Mouse (Mus musculus): Measurements from ENCODE around the gene Eif3a. TPM values are rescaled to one million over a fixed set of nuclear protein-coding genes. Genes with fewer than 3 reads are reported as not detected.

Gene Eif3a
- polyA plus RNA-seq, 1 experiment from 2014 or later: 185 TPM

DNA sequence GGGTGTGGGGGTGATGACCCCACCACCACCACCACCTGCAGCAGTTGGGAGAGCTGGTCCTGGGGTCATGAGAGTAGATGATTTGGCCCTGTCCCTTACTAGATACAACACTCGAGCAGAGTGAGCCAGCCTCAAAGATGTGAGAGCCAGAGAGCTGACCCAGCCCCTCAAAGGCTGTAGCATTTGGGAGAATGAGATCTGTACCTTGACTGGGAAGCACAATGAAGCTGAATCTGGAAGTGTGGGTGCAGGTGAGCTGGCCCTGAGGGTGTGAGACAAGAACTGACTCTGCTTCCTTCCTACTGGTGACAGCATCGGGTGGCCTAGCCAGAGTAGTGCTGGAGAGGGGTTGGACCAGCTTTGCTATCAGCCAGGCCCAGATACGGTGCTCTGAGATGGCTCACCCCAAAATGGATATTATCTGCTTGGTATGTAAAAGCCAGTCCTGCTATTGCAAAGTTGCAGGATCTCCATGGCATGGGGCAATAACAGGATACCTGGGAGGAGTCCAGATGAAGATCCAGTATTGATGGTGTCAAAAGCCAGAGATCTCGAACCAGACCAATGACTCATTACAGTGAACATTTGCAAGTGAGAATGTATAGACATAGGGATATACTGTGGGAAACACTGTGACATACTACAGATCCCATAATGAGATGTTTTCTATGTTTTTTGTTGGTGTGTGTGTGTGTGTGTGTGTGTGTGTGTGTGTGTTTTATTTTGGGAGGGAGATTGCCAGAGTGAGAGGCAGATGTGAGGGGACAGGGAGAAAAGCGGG is 46.5 kb downstream of the Eif3a start:
- DNase-seq (no peak), ATAC-seq (ENCODE audit: insufficient read depth) (no peak)
- WGBS: 58% methylated on average over 5 of the region's 5 CpGs

DNA sequence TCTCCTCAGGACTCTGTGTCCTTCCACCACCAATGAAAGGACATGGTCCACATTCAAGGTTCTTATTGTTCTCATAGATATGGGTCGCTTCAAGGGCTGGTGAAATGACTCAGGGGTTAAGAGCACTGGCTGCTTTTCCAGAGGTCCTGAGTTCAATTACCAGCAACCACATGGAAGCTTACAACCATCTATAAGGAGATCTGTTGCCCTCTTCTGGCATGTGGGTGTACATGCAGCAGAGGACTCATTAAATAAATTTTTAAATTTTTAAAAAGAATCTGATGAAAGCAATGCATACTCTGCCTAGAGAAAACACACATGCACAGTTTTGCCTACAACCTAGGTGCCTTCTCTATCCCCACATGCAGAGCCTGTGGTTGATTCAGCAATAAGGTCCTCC is 49.9 kb downstream of the Eif3a start:
- DNase-seq (no peak), ATAC-seq (ENCODE audit: insufficient read depth) (no peak)
- 47% methylated on average over 1 of the region's 1 CpGs for WGBS
- H3K27me3 ChIP-seq (ENCODE audit: insufficient read depth, low read length): no peaks in the 10 kb centered on the region
- H3K4me1 ChIP-seq (ENCODE audit: insufficient read depth): no peaks in the 10 kb centered on the region
- H3K4me3 ChIP-seq (ENCODE audit: low read depth, low read length): no peak overlapping the region
- H3K9ac ChIP-seq: no peak overlapping the region
- H3K27ac ChIP-seq (ENCODE audit: low read depth): no peak overlapping the region
- no peaks in the 10 kb centered on the region for H3K9me3 ChIP-seq (ENCODE audit: low read depth, low read length)
- H3K4me2 ChIP-seq: no peak overlapping the region
- H3K36me3 ChIP-seq (ENCODE audit: insufficient read depth): no peaks in the 10 kb centered on the region
- no peak for TF ChIP-seq CTCF (IDR thresholded peaks at IDR 0.05; ENCODE audit: low read depth)

More for the DNA sequence above, 46.5 kb downstream of the Eif3a start:
- Histone ChIP-seq H3K4me2 (no peak overlapping the region), H3K4me1 (ENCODE audit: insufficient read depth) (no peaks in the 10 kb centered on the region), H3K9ac (no peak overlapping the region), H3K9me3 (ENCODE audit: low read depth, low read length) (no peaks in the 10 kb centered on the region), H3K36me3 (ENCODE audit: insufficient read depth) (no peaks in the 10 kb centered on the region), H3K27ac (ENCODE audit: low read depth) (no peak overlapping the region), H3K27me3 (ENCODE audit: insufficient read depth, low read length) (no peaks in the 10 kb centered on the region), H3K4me3 (ENCODE audit: low read depth, low read length) (no peak overlapping the region)
- TF ChIP-seq CTCF (IDR thresholded peaks at IDR 0.05; ENCODE audit: low read depth): no peak

GRCm38 (mm10) chr19:60731966-60732365 is 58.5 kb downstream of the Eif3a start:
- ATAC-seq (ENCODE audit: insufficient read depth) (no peak), DNase-seq (no peak)
- Histone ChIP-seq H3K4me3 (ENCODE audit: low read depth, low read length) (no peak overlapping the region), H3K9me3 (ENCODE audit: low read depth, low read length) (no peaks in the 10 kb centered on the region), H3K4me2 (no peak overlapping the region), H3K27me3 (ENCODE audit: insufficient read depth, low read length) (no peaks in the 10 kb centered on the region), H3K9ac (no peak overlapping the region), H3K4me1 (ENCODE audit: insufficient read depth) (no peaks in the 10 kb centered on the region), H3K27ac (ENCODE audit: low read depth) (no peak overlapping the region), H3K36me3 (ENCODE audit: insufficient read depth) (no peaks in the 10 kb centered on the region)
- 70% methylated on average over 1 of the region's 1 CpGs for WGBS
- TF ChIP-seq CTCF (IDR thresholded peaks at IDR 0.05; ENCODE audit: low read depth): no peak

- H3K27me3 ChIP-seq (ENCODE audit: insufficient read depth, low read length): no peaks in the 10 kb centered on the region
- WGBS: 67% methylated on average over 1 of the region's 1 CpGs
- H3K9ac ChIP-seq: no peak overlapping the region
- H3K9me3 ChIP-seq (ENCODE audit: low read depth, low read length): no peaks in the 10 kb centered on the region
- H3K4me1 ChIP-seq (ENCODE audit: insufficient read depth): no peaks in the 10 kb centered on the region
- no peak overlapping the region for H3K27ac ChIP-seq (ENCODE audit: low read depth)
- no peak for ATAC-seq (ENCODE audit: insufficient read depth)
- no peaks in the 10 kb centered on the region for H3K36me3 ChIP-seq (ENCODE audit: insufficient read depth)
- TF ChIP-seq CTCF (IDR thresholded peaks at IDR 0.05; ENCODE audit: low read depth): no peak
- no peak for DNase-seq
- H3K4me3 ChIP-seq (ENCODE audit: low read depth, low read length): no peak overlapping the region
- H3K4me2 ChIP-seq: no peak overlapping the region
These were observed 59.2 kb downstream of the Eif3a start for GRCm38 (mm10) chr19:60731299-60731698.

- H3K27me3 ChIP-seq (ENCODE audit: insufficient read depth, low read length): no peaks in the 10 kb centered on the region
- DNase-seq (peak; percentile 57), ATAC-seq (ENCODE audit: insufficient read depth) (no peak)
- H3K4me3 ChIP-seq (ENCODE audit: low read depth, low read length): no peak overlapping the region
- H3K4me1 ChIP-seq (ENCODE audit: insufficient read depth): no peaks in the 10 kb centered on the region
- H3K36me3 ChIP-seq (ENCODE audit: insufficient read depth): no peaks in the 10 kb centered on the region
- no peak overlapping the region for H3K4me2 ChIP-seq
- WGBS: 42% methylated on average over 2 of the region's 2 CpGs
- no peak overlapping the region for H3K27ac ChIP-seq (ENCODE audit: low read depth)
- no peak overlapping the region for H3K9ac ChIP-seq
- peak; percentile 64 for TF ChIP-seq CTCF (IDR thresholded peaks at IDR 0.05; ENCODE audit: low read depth)
- no peaks in the 10 kb centered on the region for H3K9me3 ChIP-seq (ENCODE audit: low read depth, low read length)
These were observed 60.1 kb downstream of the Eif3a start for GRCm38 (mm10) chr19:60730281-60730852.

DNA sequence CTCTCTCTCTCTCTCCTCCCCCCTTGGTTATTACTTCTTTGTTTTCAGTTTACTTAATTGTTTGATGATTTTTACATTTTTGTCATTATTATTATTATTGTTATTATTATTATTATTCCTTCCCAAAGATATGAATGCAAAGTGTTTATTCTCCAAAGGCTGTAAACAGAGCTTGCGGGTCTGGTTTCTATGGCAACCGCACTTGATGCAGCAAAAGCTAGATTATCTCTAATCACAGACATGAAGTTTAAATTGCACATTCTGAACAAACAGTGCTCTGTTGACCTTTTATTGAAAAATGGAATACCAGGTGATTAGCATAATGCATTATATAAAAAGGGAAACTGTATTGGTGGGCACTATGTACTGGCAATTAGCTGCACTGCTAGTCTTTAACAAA is 74.1 kb downstream of the Eif3a start:
- no peak for TF ChIP-seq CTCF (IDR thresholded peaks at IDR 0.05; ENCODE audit: low read depth)
- no peak for DNase-seq
- Histone ChIP-seq H3K9ac (no peak overlapping the region), H3K27me3 (ENCODE audit: insufficient read depth, low read length) (no peaks in the 10 kb centered on the region), H3K36me3 (ENCODE audit: insufficient read depth) (no peaks in the 10 kb centered on the region), H3K9me3 (ENCODE audit: low read depth, low read length) (no peaks in the 10 kb centered on the region), H3K4me2 (no peak overlapping the region), H3K4me1 (ENCODE audit: insufficient read depth) (no peaks in the 10 kb centered on the region), H3K27ac (ENCODE audit: low read depth) (no peak overlapping the region), H3K4me3 (ENCODE audit: low read depth, low read length) (no peak overlapping the region)
- ATAC-seq (ENCODE audit: insufficient read depth): no peak
- 92% methylated on average over 2 of the region's 2 CpGs for WGBS

- TF ChIP-seq CTCF (IDR thresholded peaks at IDR 0.05; ENCODE audit: low read depth): no peak
- DNase-seq (no peak), ATAC-seq (ENCODE audit: insufficient read depth) (no peak)
- Histone ChIP-seq H3K36me3 (ENCODE audit: insufficient read depth) (no peaks in the 10 kb centered on the region), H3K27me3 (ENCODE audit: insufficient read depth, low read length) (no peaks in the 10 kb centered on the region), H3K4me3 (ENCODE audit: low read depth, low read length) (no peak overlapping the region), H3K9ac (no peak overlapping the region), H3K4me2 (no peak overlapping the region), H3K4me1 (ENCODE audit: insufficient read depth) (no peaks in the 10 kb centered on the region), H3K9me3 (ENCODE audit: low read depth, low read length) (no peaks in the 10 kb centered on the region), H3K27ac (ENCODE audit: low read depth) (no peak overlapping the region)
- WGBS: 85% methylated on average over 2 of the region's 2 CpGs
These were observed 77.9 kb downstream of the Eif3a start for GRCm38 (mm10) chr19:60712577-60712976.

Small RNAs within 50 kb of the gene (microRNA-seq; reads per million reads assigned to microRNA genes)
- gene mmu-mir-3084-1 (ENCODE audit: borderline number of aligned reads): not detected

Other genes with a start within 250 kb of the Eif3a start
- 29.3 and 30.8 TPM in 2 replicates for gene Cacul1, start 209.6 kb downstream of the Eif3a start, polyA plus RNA-seq (2014; fragmentation: Nextera tagmentation; extraction: Ambion mirVana)
- 1.6 and 1.7 TPM in 2 replicates for gene Nanos1, start 34.7 kb downstream of the Eif3a start, polyA plus RNA-seq (2014; fragmentation: Nextera tagmentation; extraction: Ambion mirVana)
- 31.0 and 31.3 TPM in 2 replicates for gene Fam45a, start 20.9 kb upstream of the Eif3a start, polyA plus RNA-seq (2014; fragmentation: Nextera tagmentation; extraction: Ambion mirVana)
- gene Sfxn4, start 70.8 kb upstream of the Eif3a start, polyA plus RNA-seq (2014; fragmentation: Nextera tagmentation; extraction: Ambion mirVana): 6.4 and 6.5 TPM in 2 replicates
- gene Prdx3, start 83.9 kb upstream of the Eif3a start, polyA plus RNA-seq (2014; fragmentation: Nextera tagmentation; extraction: Ambion mirVana): 115 and 125 TPM in 2 replicates
- 3.2 and 4.5 TPM in 2 replicates for gene Grk5, start 99.1 kb upstream of the Eif3a start, polyA plus RNA-seq (2014; fragmentation: Nextera tagmentation; extraction: Ambion mirVana)